Mouse (Mus musculus) layer of hippocampus, adult 8-10 months (tissue): ENCODE measurements around the gene Cavin3. TPM values are rescaled to one million over a fixed set of nuclear protein-coding genes. Genes with fewer than 3 reads are reported as not detected.

ENCODE experiments used
- total RNA-seq, 4 experiments: library from RNA; stranded (reverse); gene quantifications; 2 replicates each; pipeline ENCODE4 v1.2.4; 2022

Gene Cavin3
- total RNA-seq, 4 experiments from 2014 or later = 11.0 to 14.1 (median 12.4) TPM

Other genes with a start within 250 kb of the Cavin3 start
- not detected for gene Olfr688, start 194.2 kb downstream of the Cavin3 start, total RNA-seq
- not detected for gene Olfr689, start 171.1 kb downstream of the Cavin3 start, total RNA-seq
- 1 to 10 TPM in 1 of 4 experiments, under 1 TPM in 3; 0.39 to 2.0 (median 0.68) TPM for gene Olfr690, start 148.2 kb downstream of the Cavin3 start, total RNA-seq
- gene Olfr691, start 140.0 kb downstream of the Cavin3 start, total RNA-seq = 1 to 10 TPM in 1 of 4 experiments, under 1 TPM in 3; 0.31 to 1.0 (median 0.62) TPM
- gene Olfr692, start 114.1 kb downstream of the Cavin3 start, total RNA-seq = not detected
- not detected for gene Gm5901, start 107.3 kb downstream of the Cavin3 start, total RNA-seq
- 10 to 100 TPM; 53.0 to 63.3 (median 60.1) TPM for gene Fam160a2, start 82.2 kb downstream of the Cavin3 start, total RNA-seq
- 1 to 10 TPM in 1 of 4 experiments, under 1 TPM in 3; 0.54 to 1.1 (median 0.76) TPM for gene Cnga4, start 77.7 kb downstream of the Cavin3 start, total RNA-seq
- gene Cckbr, start 56.6 kb downstream of the Cavin3 start, total RNA-seq = 10 to 100 TPM in 1 of 4 experiments, 1 to 10 TPM in 3; 8.6 to 10.8 (median 9.4) TPM
- 10 to 100 TPM; 82.2 to 87.5 (median 85.0) TPM for gene Smpd1, start 72.1 kb upstream of the Cavin3 start, total RNA-seq
- gene Apbb1, start 99.4 kb upstream of the Cavin3 start, total RNA-seq = 100 to 1,000 TPM; 351 to 364 (median 362) TPM
- under 1 TPM in 3 of 4 experiments, not detected in 1; 0.25 to 0.41 (median 0.31) TPM for gene Hpx, start 117.8 kb upstream of the Cavin3 start, total RNA-seq
- gene Trim3, start 151.3 kb upstream of the Cavin3 start, total RNA-seq = 100 to 1,000 TPM; 130 to 148 (median 138) TPM
- 10 to 100 TPM; 60.1 to 69.7 (median 65.5) TPM for gene Timm10b, start 157.8 kb upstream of the Cavin3 start, total RNA-seq
- 100 to 1,000 TPM in 1 of 4 experiments, 10 to 100 TPM in 3; 97.0 to 102 (median 98.2) TPM for gene Arfip2, start 158.1 kb upstream of the Cavin3 start, total RNA-seq
- 10 to 100 TPM in 2 of 4 experiments, 1 to 10 TPM in 2; 6.8 to 15.0 (median 11.0) TPM for gene Gm45799, start 158.3 kb upstream of the Cavin3 start, total RNA-seq
- gene Dnhd1, start 168.5 kb upstream of the Cavin3 start, total RNA-seq = 1 to 10 TPM; 5.0 to 9.8 (median 7.4) TPM